Mouse (Mus musculus): ENCODE measurements at regions not wholly inside any gene's neighbourhood (a gene's known extent, or its start where the extent isn't known, plus 50 kb on each side); places are given as distances from the start of the nearest gene placed in this dataset.

DNA sequence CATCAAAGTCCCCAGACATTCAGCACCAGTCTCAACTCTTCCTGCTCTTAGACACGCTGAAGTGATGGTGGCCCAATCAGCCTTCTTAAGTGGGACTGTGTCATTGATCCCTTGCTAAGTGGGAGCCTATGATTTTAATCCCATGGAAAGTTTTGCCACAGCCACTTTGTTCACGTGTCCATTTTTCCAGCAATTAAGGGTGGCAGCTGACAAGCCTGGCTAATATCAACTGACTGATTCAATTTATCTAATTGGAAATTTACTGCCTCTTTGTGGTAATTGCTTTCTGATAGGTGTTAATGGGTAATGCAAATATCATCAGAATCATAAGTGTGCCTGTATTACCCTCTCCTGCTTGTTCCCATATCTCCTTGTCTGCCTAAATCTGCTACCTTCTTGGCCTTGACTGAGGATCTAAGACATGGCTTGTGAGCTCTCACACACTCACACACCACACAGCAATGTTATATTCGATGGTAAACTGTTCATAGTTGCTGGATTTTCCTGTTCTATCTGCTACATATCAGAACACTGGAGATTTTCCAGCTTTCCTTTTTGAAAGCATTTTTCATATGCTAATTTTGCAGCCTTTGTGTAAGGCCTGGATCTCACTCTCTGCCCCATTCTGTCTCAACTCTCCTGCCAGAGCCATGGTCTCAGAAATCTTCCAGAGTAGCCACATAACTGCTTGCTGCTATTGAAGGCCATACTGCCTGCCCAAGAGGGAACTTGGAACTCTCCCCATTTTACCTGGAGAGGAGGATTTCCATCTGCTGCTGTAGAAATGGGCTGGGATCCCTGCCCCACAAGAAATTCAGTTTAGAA, 2785.4 kb upstream of the 5930422O12Rik start:
- intact Hi-C loops (cut with DNase I), result no loop called here
- no peak for DNase-seq

DNA sequence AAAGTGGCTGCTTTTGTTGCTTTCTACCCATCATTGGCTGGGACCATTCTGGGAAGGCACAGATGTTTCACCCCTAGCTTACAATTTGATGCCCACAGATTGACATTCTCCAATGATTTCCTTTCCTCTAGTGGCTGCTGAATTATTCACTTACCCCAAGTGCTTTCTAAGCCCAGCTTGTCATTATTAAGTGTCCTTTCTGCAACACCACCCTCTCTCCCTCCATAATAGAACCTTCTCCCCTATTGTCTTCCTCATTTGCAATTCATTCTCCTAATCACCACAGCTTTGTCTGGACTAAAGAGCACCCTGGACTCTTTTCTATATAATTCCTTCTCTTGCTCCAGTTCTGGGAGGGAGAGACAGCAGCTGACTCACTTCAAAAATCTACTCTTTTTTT, 2780.0 kb upstream of the 5930422O12Rik start:
- intact Hi-C loops (cut with DNase I), result no loop called here

DNA sequence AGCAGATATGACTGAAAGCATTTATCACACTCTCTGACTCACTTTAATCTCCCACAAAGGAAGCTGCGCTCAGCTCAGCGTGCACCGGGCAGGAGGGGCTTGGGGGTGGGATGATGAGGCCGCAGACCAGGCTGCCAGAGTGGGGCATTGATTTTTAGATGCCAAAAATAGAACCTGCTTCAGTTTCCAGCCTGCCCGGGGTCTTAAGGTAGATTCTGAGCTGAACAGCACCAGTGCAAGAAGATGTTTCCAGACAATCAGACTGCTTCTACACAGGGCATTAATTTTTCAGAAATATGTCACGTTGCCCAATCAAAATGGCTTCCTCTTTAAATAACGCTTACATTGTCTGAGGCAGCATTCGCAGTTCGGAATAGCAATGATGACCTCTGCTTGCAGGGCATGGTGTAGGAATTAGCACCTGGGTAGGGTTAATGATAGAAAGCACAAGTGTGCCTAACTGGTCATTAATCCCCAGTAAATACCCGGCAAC, 2772.7 kb upstream of the 5930422O12Rik start:
- DNase-seq, result no peak
- intact Hi-C loops (cut with DNase I), result no loop called here

More for the DNA sequence above, 2780.0 kb upstream of the 5930422O12Rik start:
- DNase-seq, result no peak

DNA sequence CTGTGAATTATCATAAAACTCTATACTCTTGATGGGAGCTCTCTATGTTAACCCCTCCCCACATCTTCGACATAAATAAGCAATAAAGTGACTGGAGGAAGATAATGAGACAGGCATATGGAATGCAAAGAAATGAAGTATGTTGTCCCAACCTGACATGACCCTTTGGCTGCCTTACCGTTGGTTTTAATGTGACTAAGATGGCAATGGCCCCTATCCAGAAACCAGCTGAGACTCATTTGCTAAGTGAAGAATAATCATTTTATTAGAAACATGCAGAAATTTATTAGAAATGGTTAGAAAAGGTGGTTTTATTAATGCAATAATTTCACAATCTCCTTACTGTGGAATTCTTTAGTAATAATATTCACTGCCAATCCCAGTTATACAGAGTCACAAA, 2767.2 kb upstream of the 5930422O12Rik start:
- no peak for DNase-seq
- intact Hi-C loops (cut with DNase I), result no loop called here

DNA sequence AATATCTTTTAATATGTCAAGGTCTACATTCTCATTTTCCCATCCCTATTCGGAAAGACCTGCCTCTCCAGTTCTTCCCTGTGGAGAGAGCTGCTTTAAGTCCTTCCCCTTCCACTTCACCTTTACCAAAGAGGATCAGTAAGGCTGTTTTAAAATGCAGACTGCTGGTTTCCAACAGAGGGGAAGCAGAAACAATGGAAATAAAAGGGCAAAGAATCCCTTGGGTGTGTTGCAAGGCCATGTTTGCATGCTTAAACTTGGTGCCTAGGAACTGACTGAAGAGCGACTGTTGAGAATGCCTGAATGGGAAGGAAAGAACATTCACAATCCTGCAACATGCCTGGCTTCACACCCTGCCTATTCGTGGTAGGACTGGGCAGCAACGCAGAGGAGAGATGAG, 2759.1 kb upstream of the 5930422O12Rik start:
- intact Hi-C loops (cut with DNase I), result no loop called here
- DNase-seq, result no peak

DNA sequence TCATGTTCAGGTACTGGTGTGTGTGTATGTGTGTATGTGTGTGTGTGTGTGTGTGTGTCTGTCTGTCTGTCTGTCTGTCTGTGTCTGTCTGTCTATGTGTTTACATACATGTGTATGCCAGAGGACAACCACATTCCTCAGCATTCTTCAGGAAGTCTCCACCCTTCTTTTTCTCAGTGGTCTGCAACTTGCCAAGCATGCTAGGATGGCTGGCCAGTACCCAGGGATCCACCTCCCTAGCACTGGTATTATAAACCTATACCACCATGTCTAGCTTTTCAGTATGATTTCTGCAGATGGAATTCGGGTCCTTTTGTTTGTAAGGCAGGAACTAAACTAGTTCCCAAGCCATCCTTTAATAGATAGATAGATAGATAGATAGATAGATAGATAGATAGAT, 2751.1 kb upstream of the 5930422O12Rik start:
- no peak for DNase-seq
- intact Hi-C loops (cut with DNase I), result no loop called here

DNA sequence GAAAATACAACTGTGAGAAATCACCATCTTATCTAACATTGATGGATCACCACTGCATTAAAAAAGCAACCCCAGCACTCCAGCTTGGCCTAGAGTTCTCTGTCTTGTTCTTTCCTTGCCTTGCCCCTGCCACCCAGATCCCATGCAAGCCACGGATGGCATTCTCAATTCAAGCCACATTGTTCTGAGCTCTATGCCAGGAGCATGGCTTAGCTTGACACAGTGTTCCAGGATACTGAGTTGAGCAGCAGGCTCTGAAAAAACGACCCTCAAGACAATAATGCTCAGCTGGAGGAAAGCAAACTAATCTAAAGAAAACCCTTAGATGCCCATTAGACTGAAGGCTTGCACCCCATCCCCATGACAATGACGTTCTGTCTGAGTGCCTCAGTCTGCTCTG, 2746.3 kb upstream of the 5930422O12Rik start:
- intact Hi-C loops (cut with DNase I), result no loop called here

DNA sequence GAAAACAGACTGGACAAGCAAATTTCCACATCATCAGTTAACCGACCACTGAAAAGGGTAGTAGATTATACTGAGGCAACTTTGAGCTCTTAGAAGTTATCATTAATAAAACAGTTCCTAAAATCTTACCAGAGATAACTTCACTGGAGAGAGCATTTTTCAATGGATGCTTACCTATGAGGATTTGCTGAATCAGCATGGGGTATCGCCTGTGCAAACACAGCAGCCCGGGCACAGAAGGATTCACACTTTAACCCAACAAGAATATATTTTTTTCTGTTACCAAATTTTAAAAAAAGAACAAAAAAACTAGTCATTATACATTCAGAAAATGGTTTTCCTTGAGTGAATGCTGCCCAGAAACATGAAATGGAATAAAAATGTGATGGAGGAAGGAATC, 2742.0 kb upstream of the 5930422O12Rik start:
- intact Hi-C loops (cut with DNase I), result no loop called here
- DNase-seq, result no peak

More for the DNA sequence above, 2746.3 kb upstream of the 5930422O12Rik start:
- DNase-seq, result no peak

DNA sequence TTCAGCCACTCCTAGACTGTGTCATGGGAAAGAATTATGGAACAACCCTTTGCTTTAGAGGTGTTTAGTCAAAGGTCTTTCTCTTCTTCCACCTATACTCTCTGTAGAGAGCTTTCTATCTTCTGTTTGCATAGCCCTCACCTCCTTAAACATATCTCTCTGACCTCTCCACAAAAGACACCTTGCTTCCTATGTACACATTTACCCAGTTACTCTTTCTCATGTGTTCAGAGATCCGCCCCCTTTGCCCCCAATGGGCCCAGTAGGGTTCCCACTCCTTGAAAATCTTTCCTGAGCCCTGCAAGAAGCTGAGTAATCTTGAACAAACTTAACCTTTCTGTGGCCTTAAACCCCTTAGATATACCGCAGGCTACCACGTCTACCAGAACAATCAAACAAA, 2734.4 kb upstream of the 5930422O12Rik start:
- intact Hi-C loops (cut with DNase I), result no loop called here
- no peak for DNase-seq

DNA sequence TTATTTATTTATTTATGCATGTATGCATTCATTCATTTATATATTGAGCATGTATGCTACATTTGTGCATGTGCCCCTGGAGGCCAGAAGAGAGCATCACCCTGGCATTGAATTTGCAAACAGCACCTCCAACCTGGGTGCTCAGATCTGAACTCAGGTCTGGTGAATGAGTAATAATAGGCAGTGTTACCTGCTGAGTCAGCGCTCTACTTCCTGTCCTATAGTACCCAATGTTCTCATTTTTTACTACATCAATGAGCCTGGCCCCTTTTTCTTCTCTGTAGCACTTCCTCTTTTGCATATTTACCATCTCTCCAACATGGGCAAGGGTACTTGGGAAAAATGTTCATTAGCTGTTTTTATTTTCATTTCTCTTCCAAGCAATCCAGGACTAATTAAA, 2711.9 kb upstream of the 5930422O12Rik start:
- no peak for DNase-seq
- intact Hi-C loops (cut with DNase I), result no loop called here

DNA sequence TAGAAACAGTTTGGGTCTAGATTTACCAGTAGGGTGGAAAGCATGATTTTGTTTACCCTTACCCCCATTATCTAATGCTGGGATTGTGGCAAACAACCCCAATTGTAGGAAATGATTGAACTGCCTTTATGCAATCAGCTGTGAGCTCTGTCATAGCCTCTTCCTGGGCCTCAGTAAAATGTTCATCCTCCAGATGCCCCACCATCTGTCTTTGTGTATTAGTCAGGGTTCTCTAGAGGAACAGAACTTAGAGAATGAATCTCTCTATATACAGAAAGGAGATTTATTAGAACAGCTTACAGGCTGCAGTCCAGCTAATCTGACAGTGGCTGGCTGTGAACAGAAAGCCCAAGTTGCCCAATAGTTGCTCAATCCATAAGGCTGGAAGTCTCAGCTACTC, 2698.1 kb upstream of the 5930422O12Rik start:
- no peak for DNase-seq
- intact Hi-C loops (cut with DNase I), result no loop called here

DNA sequence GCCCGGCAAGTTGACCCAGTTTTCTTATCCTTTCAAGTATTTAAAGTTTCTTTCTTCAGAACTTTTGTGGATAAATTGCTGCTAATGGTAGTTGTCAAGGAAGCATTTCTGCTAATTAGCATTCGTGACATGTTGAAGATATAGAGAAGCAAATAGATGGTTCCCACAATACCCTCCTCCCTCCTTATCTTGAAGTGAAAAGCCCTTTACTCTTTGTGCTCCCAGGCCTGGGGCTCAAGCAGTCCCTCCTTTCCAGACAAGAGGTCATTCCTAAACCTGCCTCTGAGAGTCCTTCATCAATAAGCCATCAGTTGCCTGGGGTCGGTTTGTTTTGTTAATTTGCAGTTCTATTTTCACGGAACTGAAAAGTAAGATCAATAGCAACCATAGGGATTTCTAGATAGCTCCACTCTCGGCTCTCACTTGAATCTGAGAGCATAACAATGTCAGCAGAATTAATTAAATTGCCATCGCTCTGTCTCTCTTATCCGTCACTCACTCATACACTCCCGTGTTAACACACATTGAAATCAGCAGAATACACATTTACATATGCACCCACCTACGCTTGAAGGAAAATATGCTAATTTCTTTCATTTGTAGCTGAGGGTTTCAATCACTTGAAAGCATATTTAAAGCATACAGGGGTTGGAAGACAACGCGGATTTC, 2695.8 kb upstream of the 5930422O12Rik start:
- intact Hi-C loops (cut with DNase I), result no loop called here
- no peak for DNase-seq

DNA sequence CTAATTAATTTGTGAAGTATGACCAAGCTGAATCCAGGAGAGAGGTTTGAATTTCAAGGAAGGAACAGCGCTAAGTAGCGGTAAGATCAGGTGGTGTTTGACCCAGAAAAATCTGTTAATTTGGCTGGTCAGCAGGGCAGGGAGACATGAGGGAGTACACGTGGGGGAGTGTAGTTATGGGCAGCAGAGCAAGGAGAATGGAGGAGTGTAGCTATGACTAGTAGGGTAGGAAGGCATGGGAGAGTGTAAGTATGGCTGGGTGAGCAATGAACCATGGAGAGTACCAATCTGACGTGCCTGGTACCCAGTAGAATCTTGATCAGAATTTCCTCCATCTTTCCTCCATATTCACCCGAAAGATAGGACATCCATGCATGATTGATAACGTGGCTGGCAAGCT, 2695.1 kb upstream of the 5930422O12Rik start:
- no peak for DNase-seq
- intact Hi-C loops (cut with DNase I), result no loop called here

DNA sequence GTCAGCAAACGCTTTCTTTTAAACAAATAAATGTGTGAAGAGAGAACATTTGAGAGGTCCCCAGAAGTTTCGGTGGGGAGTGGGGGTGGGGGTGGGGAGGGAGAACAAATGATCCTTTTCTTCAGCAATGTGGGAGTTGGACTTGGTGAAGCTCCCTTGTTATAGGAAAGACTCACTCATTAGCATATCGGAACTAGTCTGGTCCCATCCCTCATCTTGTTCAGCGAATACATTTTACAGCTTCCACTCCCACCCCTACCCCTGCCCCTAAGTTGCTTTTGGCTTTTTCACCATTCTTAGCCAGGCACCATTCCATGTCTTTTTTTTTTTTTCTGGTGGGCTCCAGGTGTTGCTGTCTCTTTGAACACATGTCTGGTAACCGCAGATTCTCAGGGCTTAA, 2693.2 kb upstream of the 5930422O12Rik start:
- DNase-seq, result no peak
- intact Hi-C loops (cut with DNase I), result no loop called here

DNA sequence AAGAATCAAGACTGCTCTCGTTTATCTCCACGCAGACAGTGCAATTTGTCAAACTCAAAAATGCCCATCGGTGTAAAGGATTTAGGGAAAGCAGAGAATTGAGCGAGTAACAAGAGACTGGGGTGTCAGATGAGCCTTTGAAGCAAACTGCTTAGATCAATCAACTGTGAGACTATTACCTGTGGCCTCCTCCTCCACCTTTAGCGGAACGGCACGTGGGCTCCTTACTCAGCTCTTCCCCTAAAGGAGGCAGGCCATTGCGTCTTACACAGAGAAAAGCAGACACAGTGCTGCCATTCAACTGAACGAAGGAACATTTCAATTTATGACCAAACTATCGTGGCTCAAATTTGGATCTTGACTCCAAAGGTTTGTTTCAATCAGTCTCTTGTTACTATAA, 2692.8 kb upstream of the 5930422O12Rik start:
- DNase-seq, result no peak
- intact Hi-C loops (cut with DNase I), result no loop called here

DNA sequence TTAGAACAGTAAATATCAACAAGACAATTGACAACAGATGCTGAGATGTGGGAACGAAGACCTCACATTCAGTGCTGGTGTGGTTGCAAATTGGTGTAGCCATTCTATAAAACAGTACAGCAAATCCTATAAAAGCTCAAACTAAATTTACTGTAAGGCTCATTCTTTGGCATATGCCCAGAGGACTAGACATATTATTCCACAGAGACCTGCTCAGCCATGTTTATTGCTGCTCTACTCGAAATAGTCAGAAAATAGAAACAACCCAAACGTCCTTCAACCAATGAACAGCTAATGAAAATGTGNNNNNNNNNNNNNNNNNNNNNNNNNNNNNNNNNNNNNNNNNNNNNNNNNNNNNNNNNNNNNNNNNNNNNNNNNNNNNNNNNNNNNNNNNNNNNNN, 2681.6 kb upstream of the 5930422O12Rik start:
- intact Hi-C loops (cut with DNase I), result no loop called here
- no peak for DNase-seq

All from gastrocnemius, postnatal 36 days (tissue).